Mouse (Mus musculus) intestine, embryonic 15.5 days (tissue): ENCODE results near the gene Mreg. TPM values are rescaled to one million over a fixed set of nuclear protein-coding genes. Genes with fewer than 3 reads are reported as not detected.
A peak's percentile ranks its signal among the peaks of the same experiment; 100 is the strongest.

ENCODE experiments used
- ATAC-seq: fragments of 200-750 bp; cut with Nextera tagmentation; 2 replicates; pipeline ENCODE4 v1.8.0; 2017; ENCODE audit warnings: moderate TSS enrichment, moderate library complexity
- H3K27ac ChIP-seq: fragments of 300-500 bp; sonication (generic); 2 replicates; pipeline ENCODE4 v1.5.1; 2015; ENCODE audit warnings: mild to moderate bottlenecking, inconsistent platforms
- H3K27me3 ChIP-seq: fragments of 300-500 bp; sonication (generic); replicated peaks from 2 replicates; pipeline ENCODE4 v1.6.1; 2015; ENCODE audit warnings: inconsistent platforms
- H3K36me3 ChIP-seq: fragments of 300-500 bp; sonication (generic); 2 replicates; pipeline ENCODE4 v1.6.1; 2015; ENCODE audit warnings: inconsistent platforms
- H3K4me1 ChIP-seq: fragments of 300-500 bp; sonication (generic); replicated peaks from 2 replicates; pipeline ENCODE4 v1.6.1; 2015; ENCODE audit warnings: inconsistent platforms
- H3K4me2 ChIP-seq: fragments of 300-500 bp; sonication (generic); replicated peaks from 2 replicates; pipeline ENCODE4 v1.6.1; 2015; ENCODE audit warnings: mild to moderate bottlenecking, inconsistent platforms
- H3K4me3 ChIP-seq: fragments of 300-500 bp; sonication (generic); replicated peaks from 2 replicates; pipeline ENCODE4 v1.5.1; 2015; ENCODE audit warnings: inconsistent platforms
- H3K9ac ChIP-seq: fragments of 300-500 bp; sonication (generic); 2 replicates; pipeline ENCODE4 v1.6.1; 2015; ENCODE audit warnings: inconsistent platforms
- H3K9me3 ChIP-seq: fragments of 300-500 bp; sonication (generic); 2 replicates; pipeline ENCODE4 v1.6.1; 2016; ENCODE audit warnings: inconsistent platforms
- WGBS: fragments of 180-500 bp; shearing (Covaris S2); methylation state at CpG from one replicate; pipeline ENCODE4 v1.1.7; 2015; 5-methylcytosine and 5-hydroxymethylcytosine counted together
- polyA plus RNA-seq: library from polyadenylated mRNA; unstranded; fragments of >200 nt; fragmentation: Nextera tagmentation; extraction: Ambion mirVana; gene quantifications from 2 replicates; pipeline ENCODE4 v1.2.1, GENCODE M21; 2015

The Mreg gene
- polyA plus RNA-seq, 1 experiment from 2014 or later = 9.4 TPM

DNA sequence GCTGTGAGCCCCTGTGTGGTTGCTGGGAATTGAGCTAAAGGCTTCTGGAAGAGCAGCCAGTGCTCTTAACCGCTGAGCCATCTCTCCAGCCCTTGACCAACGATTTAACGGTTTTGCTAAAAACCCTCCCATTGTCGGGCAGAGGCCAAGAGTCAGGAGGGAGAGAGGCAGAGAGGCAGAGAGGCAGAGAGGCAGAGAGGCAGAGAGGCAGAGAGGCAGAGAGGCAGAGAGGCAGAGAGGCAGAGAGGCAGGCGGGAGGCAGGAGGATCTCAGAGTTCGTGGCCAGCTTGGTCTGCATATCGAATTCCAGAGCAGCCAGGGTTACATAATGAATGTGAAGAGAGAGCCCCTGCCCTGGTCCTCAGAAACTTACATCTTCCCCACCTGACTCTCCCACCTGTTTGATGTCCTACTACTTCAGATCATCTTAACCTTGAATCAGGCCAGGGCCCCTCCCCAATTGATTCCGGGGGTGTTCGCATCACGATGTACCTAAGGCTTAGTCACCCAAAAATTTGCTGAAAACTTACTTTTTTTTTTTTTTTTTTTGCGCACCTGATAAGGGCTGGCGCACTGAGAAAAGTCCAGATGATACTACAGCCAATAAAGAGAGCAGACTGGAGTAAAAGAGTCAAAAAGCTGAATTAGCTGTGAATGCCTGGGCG, 13.1 kb upstream of the Mreg start:
- no peaks in the 10 kb centered on the region for H3K27me3 ChIP-seq
- no peak for ATAC-seq
- peak overlapping the region; percentile 74 for H3K4me2 ChIP-seq
- no peaks in the 10 kb centered on the region for H3K9me3 ChIP-seq
- H3K36me3 ChIP-seq = no peaks in the 10 kb centered on the region
- 13% methylated on average over 13 of the region's 13 CpGs for WGBS
- H3K27ac ChIP-seq = no peak overlapping the region
- H3K4me3 ChIP-seq = peak overlapping the region; percentile 44
- H3K4me1 ChIP-seq = 0 out of 2 replicates have a peak, but pooled peaks cover 4% of the 10 kb centered on the region
- peak overlapping the region; percentile 24 for H3K9ac ChIP-seq

DNA sequence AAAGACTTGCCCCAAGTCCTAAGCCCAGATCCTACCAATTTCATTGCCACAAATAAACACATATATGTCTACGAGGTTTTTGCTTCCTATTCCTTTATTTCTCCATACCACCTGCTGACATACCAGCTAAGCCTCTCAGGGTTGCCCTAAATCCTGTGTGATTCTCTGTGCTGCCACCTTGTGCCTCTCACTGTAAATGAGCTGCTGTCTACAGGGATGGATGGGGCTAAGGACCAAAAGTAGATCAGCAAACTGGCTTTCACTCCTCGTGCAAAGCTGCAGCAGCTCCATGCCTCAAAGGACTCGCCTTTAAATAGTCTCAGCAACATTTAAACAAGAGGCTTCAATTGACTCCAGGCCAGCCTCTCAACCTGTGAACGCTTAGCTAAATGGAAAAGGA, 7.9 kb upstream of the Mreg start:
- H3K27me3 ChIP-seq = no peaks in the 10 kb centered on the region
- H3K4me1 ChIP-seq = no peaks in the 10 kb centered on the region
- no peak overlapping the region for H3K4me3 ChIP-seq
- no peak overlapping the region for H3K4me2 ChIP-seq
- no peaks in the 10 kb centered on the region for H3K36me3 ChIP-seq
- H3K9me3 ChIP-seq = no peaks in the 10 kb centered on the region
- no peak overlapping the region for H3K27ac ChIP-seq
- 33% methylated on average over 4 of the region's 4 CpGs for WGBS
- no peak for ATAC-seq
- no peak overlapping the region for H3K9ac ChIP-seq

DNA sequence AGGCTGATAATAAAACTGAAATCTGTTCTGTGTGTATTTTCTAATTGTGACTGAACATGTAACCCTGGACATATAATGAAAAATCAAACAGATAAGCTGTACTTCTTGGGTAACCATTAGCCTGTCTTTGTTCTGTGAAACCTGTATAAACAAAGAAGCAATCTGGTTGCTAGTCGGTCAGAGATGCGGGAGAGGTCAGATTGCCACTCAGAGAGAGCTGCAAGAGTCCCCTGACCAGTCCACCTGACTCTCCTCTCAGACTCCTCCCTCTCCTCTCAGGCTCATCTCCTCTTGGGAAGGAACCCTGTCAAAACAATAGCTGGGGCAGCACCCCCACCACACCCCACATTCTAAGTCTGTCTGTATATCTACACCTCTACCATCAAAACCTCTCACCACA, 7.0 kb upstream of the Mreg start:
- Histone ChIP-seq H3K4me2 (no peak overlapping the region), H3K36me3 (no peaks in the 10 kb centered on the region), H3K9me3 (no peaks in the 10 kb centered on the region), H3K27me3 (no peaks in the 10 kb centered on the region), H3K27ac (no peak overlapping the region), H3K9ac (no peak overlapping the region), H3K4me1 (no peaks in the 10 kb centered on the region), H3K4me3 (no peak overlapping the region)
- WGBS = 16% methylated on average over 2 of the region's 2 CpGs
- ATAC-seq = no peak

DNA sequence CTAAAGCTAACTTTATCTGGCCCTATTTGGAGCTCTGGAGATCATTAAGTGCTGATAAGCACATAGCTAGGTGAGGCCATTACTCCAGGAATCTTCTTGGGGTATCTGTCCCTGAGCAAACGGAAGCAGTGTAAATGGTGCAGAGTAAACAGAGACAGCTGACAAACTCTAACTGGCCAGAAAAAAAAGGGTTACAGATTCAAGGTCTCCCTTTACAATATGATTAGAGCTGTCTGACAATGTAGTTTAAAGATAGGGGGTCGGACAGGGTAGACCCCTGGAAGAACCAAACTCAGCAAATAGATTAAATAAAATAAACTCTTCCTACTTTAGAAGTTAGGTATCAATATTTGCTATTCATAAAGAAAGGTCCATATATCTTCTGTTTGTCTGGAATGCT, 6.5 kb upstream of the Mreg start:
- WGBS = 38% methylated on average over 2 of the region's 2 CpGs
- Histone ChIP-seq H3K27ac (no peak overlapping the region), H3K9ac (no peak overlapping the region), H3K9me3 (no peaks in the 10 kb centered on the region), H3K4me3 (no peak overlapping the region), H3K27me3 (no peaks in the 10 kb centered on the region), H3K4me2 (no peak overlapping the region), H3K36me3 (no peaks in the 10 kb centered on the region), H3K4me1 (no peaks in the 10 kb centered on the region)
- ATAC-seq = peak; percentile 43; the same call in 1 of the 2 replicates

DNA sequence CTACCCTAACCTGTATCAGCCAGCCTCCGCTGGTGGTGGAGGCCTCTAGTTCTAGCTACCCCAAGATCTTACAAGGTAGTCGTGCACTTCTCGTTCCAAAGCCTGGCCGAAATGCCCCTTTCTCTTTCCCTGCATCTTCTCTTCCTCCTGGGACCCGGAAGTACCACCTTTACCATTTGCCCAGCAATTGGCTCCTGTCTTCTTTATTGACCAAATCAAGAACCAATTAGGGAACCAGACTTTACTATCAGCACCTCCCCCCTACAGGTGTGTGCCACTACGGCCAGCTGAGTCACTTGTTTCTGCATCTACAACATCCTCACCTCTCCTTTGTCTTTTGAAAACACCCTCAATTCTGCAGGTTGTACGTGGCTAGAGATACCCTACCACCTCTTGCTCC, 4.7 kb upstream of the Mreg start:
- no peak overlapping the region for H3K4me3 ChIP-seq
- 84% methylated on average over 7 of the region's 7 CpGs for WGBS
- no peak for ATAC-seq

DNA sequence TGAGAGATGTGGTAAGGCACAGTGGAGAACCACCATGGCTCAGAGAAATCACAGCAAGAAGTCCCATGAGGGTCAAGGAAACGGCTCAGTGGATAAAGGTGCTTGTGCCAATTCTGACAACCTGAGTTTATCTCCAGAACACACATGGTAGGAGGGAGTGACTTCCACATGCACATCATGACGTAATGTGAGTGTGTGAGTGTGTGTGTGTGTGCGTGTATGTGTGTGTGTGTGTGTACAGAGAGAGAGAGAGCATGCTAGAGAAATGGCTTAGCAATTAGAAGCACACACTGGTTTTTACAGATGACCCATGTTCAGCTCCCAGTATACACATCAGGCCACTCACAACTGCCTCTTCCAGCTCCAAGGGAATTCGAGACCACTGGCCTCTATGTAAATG, 3.1 kb upstream of the Mreg start:
- WGBS = 64% methylated on average over 4 of the region's 4 CpGs
- H3K9ac ChIP-seq = no peak overlapping the region
- no peak for ATAC-seq
- no peaks in the 10 kb centered on the region for H3K36me3 ChIP-seq
- H3K9me3 ChIP-seq = no peaks in the 10 kb centered on the region
- no peak overlapping the region for H3K4me2 ChIP-seq
- no peaks in the 10 kb centered on the region for H3K27me3 ChIP-seq
- H3K4me1 ChIP-seq = peaks cover 5% of the 10 kb centered on the region; the same call in 1 of the 2 replicates
- H3K4me3 ChIP-seq = no peak overlapping the region
- no peak overlapping the region for H3K27ac ChIP-seq

More for the DNA sequence above, 4.7 kb upstream of the Mreg start:
- Histone ChIP-seq H3K27ac (no peak overlapping the region), H3K9ac (no peak overlapping the region), H3K36me3 (no peaks in the 10 kb centered on the region), H3K4me1 (no peaks in the 10 kb centered on the region), H3K27me3 (no peaks in the 10 kb centered on the region), H3K4me2 (no peak overlapping the region), H3K9me3 (no peaks in the 10 kb centered on the region)

DNA sequence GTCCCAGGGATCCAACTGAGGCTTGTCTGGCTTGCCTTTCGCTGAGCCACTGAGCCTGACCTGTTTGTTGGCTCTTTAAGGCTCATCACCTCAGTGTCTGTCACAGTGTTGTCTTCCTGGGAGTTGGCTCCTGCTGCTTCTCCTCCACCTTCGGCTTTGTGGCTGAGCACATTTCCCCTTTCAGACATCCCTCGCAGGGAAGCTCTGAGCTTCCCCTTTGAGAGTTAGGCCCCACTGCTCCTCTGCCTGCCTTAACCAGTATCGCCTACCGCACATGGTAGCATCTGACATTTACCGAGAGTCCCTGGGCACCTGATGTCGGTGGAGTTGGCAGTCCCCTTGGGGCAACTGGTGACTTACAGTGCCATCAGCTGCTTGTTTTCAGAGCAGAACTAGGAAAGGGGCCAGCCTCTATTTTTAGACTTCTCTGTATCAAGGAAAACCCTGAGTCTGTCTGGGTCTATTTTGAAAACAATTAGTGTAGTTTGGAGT, 2.4 kb upstream of the Mreg start:
- WGBS = 70% methylated on average over 7 of the region's 7 CpGs
- Histone ChIP-seq H3K4me2 (no peak overlapping the region), H3K9me3 (no peaks in the 10 kb centered on the region), H3K27ac (no peak overlapping the region), H3K4me3 (no peak overlapping the region), H3K9ac (no peak overlapping the region), H3K36me3 (no peaks in the 10 kb centered on the region), H3K4me1 (peaks cover 5% of the 10 kb centered on the region; the same call in 1 of the 2 replicates), H3K27me3 (no peaks in the 10 kb centered on the region)
- ATAC-seq = no peak

DNA sequence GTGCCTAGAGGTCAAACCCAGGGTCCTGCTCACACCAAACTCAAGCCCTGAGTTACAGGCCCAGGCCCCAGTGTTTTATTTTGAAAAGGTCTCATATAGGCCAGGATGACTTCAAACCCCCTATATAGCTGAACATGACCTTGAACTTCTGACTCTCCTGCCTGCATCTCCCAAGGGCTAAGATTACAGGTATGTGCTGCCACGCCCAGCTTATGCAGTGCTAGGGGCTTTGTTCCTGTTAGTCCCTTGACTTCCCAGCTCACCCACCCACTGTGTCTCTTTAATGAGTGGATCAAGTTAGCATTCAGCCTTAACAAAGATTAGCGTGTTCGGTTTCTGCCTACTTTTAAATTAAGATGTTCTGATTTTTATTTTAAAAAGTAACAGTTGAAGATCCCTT, 1.8 kb upstream of the Mreg start:
- Histone ChIP-seq H3K4me1 (peaks cover 5% of the 10 kb centered on the region; the same call in 1 of the 2 replicates), H3K9me3 (no peaks in the 10 kb centered on the region), H3K27me3 (no peaks in the 10 kb centered on the region), H3K27ac (no peak overlapping the region), H3K4me2 (no peak overlapping the region), H3K36me3 (no peaks in the 10 kb centered on the region), H3K9ac (no peak overlapping the region), H3K4me3 (no peak overlapping the region)
- ATAC-seq = no peak
- 97% methylated on average over 3 of the region's 3 CpGs for WGBS

DNA sequence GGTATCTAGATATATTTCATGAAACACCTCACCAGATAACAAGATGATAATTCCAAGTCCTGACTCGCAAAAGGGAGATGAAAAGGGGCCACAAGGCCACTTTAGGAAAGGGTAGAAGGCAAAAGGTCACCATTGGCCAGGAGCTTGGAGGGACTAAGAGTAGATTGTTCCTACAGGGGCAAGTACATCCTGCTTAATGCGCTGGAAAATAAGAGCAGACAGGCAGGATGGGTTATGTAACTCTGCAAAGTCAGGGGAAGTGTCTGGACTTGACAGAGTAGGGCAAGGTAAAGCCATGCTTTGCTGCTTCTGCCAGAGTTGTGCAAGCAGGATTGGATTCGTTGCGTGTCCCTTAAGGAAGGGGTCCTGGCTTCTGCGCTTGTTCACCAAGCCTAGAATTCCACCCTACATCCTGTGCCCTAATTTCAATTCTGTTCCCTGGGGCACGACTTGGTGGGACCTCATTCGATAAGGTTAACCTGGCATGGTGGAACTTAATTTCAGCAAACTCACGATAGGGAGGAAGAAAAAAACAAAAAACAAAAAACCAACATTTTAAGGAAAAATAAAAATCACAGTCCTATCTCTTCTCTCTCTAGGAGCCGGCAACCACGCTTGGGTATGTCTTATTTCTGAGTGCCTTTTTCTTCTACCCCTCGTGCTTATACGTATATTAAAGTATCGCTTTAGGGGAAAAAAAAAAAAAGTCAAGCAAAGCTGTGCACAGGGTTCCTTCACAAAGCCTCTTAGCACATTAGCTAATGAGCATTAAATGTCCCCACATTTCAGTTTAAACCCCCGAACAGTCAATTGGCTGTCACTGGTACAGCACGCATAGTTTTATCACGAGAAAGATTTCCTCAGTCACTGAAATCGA, 1.1 kb downstream of the Mreg start:
- Histone ChIP-seq H3K36me3 (no peaks in the 10 kb centered on the region), H3K27ac (no peak overlapping the region), H3K9ac (no peak overlapping the region; the same call in 1 of the 2 replicates), H3K9me3 (no peaks in the 10 kb centered on the region), H3K27me3 (no peaks in the 10 kb centered on the region), H3K4me1 (peaks cover 5% of the 10 kb centered on the region; the same call in 1 of the 2 replicates), H3K4me3 (peak overlapping the region; percentile 77), H3K4me2 (peak overlapping the region; percentile 97)
- WGBS = 20% methylated on average over 17 of the region's 17 CpGs
- ATAC-seq = peak; percentile 29; the same call in 1 of the 2 replicates

DNA sequence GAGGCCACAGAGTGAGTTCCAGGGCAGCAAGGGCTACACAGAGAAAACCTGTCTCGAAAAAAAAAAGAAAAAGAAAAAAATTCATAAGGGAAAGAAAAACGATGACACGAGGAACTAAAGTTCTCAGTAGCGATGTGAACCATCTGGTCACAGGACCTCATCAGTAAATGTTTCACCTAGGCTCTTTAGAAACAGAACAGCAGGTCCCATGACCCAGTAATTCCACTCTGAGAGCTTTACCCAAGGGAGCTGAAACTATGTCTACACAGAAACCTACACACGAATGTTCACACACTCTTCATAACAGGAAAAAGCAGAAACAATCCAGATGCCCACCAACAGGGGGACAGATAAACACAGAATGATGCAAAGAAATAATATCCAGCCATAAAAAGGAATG, 4.0 kb downstream of the Mreg start:
- no peak overlapping the region for H3K4me2 ChIP-seq
- no peak for ATAC-seq
- H3K9ac ChIP-seq = no peak overlapping the region

DNA sequence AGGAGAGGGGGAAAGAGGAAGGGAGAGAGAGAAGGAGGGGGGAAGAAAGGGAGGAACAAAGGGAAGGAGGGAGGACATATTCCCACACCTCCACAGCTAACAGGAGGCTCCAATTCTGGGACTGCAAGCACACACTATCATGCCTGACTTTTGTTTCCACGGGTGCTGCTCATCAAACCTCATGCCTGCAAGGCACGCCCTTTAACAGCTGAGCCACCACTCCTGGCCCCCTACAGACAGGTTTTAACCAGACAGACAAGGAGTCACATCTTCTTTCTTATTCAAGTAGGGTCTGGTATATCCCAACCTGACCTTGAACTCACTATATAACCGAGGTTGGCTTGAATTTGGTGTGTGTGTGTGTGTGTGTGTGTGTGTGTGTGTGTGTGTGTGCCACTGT, 7.0 kb downstream of the Mreg start:
- H3K9me3 ChIP-seq = no peaks in the 10 kb centered on the region
- H3K27ac ChIP-seq = no peak overlapping the region
- H3K4me3 ChIP-seq = no peak overlapping the region
- ATAC-seq = no peak
- no peak overlapping the region for H3K9ac ChIP-seq
- H3K36me3 ChIP-seq = no peaks in the 10 kb centered on the region
- H3K27me3 ChIP-seq = no peaks in the 10 kb centered on the region
- H3K4me1 ChIP-seq = no peaks in the 10 kb centered on the region
- WGBS = 45% methylated on average over 3 of the region's 3 CpGs
- no peak overlapping the region for H3K4me2 ChIP-seq

More for the DNA sequence above, 4.0 kb downstream of the Mreg start:
- Histone ChIP-seq H3K4me3 (no peak overlapping the region), H3K9me3 (no peaks in the 10 kb centered on the region), H3K36me3 (no peaks in the 10 kb centered on the region), H3K27me3 (no peaks in the 10 kb centered on the region), H3K27ac (no peak overlapping the region), H3K4me1 (peaks cover 5% of the 10 kb centered on the region; the same call in 1 of the 2 replicates)
- WGBS = 80% methylated on average over 5 of the region's 5 CpGs

DNA sequence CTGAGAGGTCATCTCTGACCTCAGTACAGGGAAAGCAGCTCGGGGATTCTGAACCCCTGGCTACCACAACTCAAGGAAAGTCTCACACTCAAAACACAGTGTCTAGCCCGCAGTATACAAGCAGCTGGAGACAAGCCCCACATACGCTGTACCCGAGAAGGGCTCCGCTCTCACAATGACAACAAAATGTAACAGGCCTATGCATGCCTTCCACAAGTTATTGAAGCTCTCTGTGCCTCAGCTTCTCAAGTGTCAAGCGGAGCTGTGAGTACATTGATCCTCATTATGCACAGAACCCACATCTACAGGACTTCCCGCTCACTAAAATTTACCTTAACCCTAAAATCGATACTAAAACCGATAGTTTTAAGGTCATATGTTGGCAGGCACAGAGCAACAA, 8.9 kb downstream of the Mreg start:
- Histone ChIP-seq H3K9ac (no peak overlapping the region), H3K4me2 (no peak overlapping the region), H3K27me3 (no peaks in the 10 kb centered on the region), H3K36me3 (no peaks in the 10 kb centered on the region), H3K4me3 (no peak overlapping the region), H3K4me1 (0 out of 2 replicates have a peak, but pooled peaks cover under 1% of the 10 kb centered on the region), H3K9me3 (no peaks in the 10 kb centered on the region), H3K27ac (no peak overlapping the region)
- WGBS = 85% methylated on average over 9 of the region's 9 CpGs
- ATAC-seq = no peak
